Mouse (Mus musculus) megakaryocyte progenitor cell, adult 5-6 weeks (primary cell): ENCODE measurements at regions not wholly inside any gene's neighbourhood (a gene's known extent, or its start where the extent isn't known, plus 50 kb on each side); places are given as distances from the start of the nearest gene placed in this dataset.
A peak's percentile ranks its signal among the peaks of the same experiment; 100 is the strongest.

ENCODE experiments used
- ATAC-seq: replicated peaks from 2 replicates; pipeline ENCODE4 v1.8.0; 2016; ENCODE audit warnings: mild to moderate bottlenecking, moderate TSS enrichment, inconsistent platforms; ENCODE audit not compliant: poor library complexity

DNA sequence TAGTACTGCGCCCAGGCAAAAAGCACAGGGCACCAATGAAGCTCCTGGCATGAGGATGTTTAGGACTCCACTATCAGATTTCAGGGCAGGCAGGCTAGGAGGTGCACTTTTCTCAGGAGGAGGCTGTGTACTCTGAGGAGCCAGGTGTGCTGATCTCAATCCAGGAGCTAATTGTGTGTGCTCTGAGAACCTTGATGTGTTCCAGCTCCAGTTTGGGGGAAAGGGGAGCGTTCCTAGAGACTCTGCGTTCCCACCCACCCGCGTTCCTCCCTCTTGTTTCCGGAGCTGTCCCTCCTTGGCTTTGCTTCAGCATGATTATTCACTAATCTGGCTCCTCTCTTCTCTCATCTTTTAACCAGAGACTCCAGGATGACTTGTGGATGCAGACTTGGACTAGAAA, 195.2 kb downstream of the Icos start:
- no peak for ATAC-seq

DNA sequence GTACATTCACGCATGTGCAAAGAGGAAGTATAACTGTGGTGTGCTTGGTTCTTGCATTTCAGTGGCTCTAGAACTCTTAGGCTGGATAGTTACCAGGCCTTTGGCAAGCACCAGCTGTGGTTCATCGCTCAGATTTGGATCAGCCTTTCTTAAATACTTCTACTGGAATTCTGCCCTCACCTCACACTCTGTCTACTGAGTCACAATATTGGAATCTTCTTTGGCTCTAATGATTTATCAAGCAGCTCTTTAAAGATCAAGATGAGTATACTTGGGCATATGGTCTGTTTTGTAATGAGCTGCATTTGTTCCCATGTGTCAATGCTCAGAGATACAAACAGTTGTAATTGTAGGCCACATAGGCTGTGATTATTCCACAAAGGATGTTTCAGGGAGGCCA, 197.5 kb downstream of the Icos start:
- no peak for ATAC-seq

DNA sequence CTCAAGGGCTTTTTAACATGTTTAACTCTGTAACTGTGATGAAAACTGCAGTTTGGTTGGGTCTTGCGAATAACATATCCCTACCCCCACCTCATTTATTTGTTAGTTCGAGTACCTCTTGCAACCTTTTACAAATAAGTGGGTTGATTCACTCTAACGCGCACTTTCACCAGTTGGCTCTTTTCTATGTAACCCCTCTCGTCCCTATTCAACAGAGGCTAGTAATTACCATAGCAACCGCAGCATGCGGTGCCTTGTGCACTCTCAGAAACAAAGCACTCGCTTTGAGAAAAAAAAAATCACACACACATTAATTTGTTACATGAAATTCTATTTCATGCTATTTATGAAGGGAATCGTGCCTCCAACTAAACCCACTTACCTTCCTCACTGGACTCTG, 201.7 kb downstream of the Icos start:
- no peak for ATAC-seq

DNA sequence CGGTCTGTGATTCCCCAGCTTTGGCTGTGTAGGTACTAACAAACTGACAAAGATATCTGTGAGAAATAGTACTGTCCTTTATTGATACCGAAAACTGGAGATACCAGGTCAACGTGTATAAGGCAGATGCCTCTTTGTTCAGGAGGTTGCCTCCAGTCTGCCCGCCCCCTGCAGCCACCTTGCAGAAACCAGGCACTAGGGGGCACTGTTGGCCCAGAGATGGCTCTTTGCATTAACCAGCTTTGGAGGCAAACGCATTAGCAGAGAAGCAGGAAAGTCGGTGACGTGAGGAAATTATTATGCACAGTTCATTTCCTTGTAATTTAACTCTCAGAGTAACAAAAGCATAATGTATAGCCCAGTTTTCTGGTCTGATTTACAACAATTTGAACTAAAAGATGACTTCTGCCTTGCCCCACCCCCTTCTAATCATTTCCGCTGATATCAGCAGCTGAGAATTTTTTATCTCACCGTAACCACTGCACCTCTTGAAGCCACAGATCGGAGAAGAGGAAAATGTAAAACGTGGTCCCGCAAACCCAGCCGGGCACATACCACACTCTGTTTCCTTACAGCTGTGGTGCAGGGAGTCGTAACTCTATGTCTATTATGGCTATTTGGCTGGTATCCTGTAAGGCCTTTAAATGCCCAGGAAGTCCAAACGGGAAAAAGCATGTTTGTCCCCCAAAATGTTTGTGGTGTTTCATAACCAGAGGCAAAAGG, 203.5 kb downstream of the Icos start:
- ATAC-seq = peak; percentile 98

DNA sequence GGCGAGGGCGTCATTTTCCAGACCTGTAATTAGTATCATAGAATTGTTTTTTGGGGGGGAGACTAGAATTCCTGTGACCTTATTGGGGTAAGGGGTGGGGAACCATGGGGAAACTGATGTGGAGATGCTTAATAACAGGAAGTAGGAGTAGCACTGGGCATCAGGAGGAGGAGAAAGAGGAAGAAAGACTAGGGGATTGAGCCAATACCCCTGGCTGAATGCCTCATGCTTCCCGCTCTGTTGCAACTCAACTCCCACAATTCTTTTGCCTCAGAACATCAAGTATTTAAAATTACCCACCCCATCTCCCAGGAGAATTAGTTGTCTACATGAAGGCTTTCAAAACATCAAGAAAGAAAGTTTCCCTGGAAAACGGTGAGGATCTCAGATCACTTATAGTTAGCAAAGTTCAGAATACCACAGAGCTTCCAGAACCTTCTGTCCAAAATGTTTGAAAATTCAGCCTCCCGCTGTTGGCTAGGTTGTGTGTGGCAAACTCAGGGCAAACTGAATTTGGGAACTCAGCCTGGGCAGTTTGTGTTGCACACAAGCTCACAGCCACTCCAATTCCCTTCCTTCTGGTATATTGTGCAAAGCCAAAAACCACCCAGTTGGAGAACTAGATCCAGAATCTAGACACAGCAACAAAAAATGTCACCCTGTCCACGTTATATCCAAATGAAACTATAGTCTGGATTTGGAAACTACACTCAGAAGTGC, 209.8 kb downstream of the Icos start:
- peak; percentile 75 for ATAC-seq

DNA sequence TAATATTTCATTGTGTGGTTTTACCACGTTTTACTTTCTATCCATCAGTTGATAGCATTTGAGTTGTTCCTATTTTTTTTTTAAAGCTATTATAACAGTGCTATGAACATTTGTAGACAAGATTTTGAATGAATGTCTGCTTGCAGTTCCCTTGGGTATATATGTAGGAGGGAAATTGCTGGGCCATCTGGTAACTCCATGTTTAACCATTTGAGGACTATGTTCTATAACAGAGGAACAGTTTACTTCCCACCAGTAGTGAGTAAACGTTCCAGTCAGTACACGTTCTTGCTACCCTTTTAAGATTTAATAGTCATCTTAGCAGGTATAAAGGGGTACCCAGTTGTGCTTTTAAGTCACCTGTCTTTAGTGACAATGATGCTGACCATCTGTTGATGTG, 213.2 kb downstream of the Icos start:
- no peak for ATAC-seq

DNA sequence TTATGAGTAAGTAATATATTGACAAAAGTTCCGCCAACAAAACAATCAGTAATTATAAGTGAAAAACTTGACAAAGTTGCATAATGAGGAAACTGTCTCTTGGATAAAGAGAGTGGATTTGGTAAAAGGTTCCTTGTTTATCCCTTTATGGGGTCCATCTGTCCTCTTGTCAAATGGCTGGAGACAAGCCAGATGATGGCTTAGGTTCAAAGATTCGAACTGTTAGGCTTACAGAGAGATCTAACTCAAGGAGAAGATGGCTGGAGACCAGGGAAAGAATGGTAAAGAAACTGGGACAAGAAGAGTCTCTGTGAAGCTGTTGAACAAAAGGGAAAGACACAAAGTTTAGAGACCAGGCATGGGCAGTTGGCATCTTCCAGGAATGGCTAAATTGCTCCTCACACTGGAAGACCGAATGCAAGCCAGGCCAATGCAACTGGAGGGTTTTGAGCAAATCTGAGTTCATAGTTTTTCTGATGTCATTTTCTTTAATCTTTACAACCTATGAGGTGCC, 220.9 kb downstream of the Icos start:
- ATAC-seq = no peak

DNA sequence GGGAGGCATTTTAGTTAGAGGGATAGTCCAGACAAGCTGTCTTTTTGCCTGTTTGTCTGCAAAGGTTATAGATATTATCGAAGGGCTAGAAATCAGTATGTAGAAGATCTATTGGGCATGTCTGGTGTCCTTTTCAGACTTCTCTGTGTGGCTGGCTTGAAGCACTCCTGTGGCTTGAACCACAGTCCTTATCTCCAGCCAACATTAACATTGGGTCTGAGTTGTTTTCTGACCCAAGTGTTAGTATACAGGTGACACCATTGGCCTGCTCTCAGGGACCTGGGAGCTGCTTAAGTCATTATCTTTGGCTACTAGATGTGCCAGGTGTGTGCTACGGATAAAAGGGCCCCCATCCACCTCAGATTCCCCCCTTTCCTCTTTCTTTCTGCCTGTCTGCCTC, 223.3 kb downstream of the Icos start:
- ATAC-seq = peak; percentile 61

DNA sequence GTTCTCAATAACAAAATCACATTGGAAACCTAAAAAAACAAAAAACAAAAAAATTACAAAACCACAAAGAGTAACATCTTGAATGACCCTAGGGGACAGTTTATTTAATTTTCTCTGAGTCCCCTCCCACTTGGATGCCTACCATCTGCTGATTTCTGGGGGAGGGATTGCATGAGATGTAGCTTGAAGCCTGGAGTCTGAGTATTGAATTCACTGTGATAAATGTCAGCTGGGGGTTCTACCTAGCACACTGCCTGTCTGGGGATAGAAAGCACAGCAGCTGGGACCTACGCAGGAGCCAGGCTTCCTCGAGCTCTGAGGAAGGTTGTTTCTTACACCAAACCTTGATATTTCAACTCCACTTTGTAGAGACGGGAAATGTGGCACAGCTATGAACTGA, 224.4 kb downstream of the Icos start:
- ATAC-seq = no peak

DNA sequence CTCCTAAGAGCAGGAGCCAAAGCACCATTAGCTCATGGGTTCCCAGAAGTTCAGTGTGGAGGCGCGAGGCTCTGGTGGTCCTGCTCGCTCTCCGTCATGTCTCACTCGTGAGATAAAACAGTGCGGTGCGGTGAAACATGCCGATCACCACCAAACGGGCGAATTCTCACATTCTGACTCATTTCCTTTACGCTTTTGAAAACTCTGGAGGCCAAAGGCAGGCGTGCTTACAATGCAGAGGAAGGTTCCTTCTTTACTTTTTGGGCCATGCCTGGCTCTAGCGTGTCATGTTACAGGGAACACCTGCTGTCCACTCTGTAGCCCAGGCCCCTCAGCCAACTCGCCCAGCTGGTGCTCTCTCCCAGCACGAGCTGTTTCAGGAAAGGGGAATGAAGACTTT, 225.4 kb downstream of the Icos start:
- ATAC-seq = 0 out of 2 replicates have a peak, but pooled peaks have one; percentile 17

DNA sequence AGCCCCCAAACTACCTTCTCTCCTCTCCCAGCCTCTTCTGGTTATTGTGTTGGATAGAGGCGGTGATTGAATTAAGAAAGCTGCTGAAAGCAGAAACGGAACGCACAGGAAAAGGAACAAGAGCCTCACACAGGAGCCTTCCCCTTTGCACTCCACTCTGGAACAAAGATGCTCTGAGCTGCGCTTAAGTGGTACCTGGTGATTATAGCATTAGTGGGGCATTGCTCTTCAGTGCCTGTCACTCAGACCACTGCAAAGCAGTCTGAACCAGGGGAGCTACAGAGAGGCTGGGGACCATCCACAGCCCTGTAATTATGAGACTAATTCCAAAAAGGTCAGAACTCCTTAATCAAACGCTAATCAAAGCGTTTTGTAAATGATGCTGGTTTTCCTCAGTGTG, 225.9 kb downstream of the Icos start:
- ATAC-seq = no peak

DNA sequence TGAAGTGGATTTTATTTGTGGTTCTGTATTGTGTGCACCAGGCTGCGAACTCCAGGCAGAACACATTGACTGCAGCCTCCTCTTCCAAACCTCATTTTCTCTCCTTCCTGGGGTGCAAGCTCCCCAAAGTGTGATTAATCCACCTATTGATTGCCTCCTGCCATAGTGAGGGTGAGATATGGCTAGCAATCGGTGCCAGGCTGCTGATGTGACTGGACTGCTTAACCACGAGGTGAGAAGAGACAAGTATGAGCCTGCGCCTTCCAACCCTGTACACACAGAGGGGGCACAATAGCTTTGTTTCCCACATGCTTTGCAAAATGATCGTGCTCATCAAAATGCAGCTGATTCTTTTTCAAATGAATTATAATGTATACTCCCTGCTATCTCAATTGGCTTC, 227.4 kb downstream of the Icos start:
- no peak for ATAC-seq

DNA sequence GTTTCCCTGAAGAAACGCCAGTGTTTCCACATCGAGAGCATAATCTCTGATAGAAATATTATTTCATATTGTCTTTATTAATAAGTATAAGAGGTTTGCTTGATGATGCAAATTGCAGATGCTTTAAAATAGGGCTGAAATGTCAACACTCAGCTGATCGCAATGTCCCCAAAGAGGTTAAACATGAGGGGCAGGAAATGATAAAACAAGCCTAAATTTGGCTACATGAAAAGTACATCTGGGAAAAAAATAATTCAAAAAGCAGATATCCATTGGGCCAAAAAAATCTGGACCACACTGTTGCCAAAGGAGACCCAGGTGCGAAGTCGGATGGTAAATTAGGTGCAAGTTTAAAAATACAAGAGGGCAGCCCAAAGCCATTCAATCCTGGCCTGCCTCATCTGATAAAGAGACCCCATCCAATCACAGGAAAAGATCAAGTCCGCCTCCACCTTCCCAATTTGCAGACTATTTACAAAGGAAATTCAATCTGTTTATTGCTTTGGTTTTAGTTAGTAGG, 229.2 kb downstream of the Icos start:
- ATAC-seq = no peak

DNA sequence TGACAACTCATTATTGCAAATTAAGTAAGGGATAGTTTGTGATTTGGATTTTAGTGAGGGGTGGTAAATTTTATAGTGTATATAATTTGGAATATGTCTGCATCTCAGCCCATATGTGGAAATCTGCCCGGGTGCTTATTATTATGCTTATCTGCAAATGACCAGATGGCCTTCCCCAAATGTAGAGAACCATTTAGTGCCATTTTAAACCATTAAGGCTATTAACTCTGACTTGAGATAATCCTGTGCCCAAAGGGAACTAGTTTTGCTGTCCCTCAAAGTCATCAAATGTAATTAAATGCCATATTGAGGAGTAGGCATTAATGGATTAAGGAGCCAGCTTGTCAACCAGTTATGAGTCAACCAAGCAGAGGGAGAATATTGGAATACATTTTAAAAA, 230.7 kb downstream of the Icos start:
- ATAC-seq = no peak

DNA sequence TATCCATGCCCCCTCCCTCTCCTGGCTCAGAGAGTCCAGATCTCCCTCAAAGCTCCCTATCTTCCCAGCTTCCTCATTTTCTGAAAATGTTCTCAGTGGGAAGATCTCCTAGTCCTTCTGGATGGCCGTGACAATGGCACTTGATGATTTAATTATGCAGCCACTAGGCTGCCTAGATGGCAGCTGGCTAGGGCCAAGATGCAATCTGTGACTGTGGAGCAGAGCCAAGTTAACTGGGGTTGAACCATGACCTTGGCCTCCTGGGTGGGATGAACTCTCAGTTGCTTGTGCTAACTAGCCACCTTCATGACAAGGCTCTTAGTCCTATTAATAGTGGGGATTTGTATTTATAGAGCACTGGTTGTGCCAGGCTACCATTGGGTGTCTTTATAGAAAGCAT, 243.4 kb downstream of the Icos start:
- no peak for ATAC-seq

DNA sequence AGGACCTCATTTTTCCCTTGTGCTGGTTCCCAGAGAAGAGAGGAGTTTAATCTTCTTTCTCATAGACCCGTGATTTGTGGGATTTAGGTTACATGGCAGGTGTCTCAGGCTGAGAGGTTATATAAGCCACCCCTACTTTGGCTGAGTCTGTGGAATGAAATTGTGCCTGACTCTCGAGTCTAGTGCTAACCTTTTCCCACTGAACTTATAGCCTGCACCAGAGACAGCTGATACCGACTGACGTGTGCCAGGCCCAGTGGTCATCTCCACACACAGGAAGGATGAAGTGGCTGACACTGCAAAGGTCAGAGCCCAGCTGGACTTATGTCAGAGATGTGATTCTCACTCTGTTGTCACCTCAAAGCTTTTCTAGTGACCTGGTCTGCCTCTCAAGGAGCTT, 251.2 kb downstream of the Icos start:
- ATAC-seq = no peak

DNA sequence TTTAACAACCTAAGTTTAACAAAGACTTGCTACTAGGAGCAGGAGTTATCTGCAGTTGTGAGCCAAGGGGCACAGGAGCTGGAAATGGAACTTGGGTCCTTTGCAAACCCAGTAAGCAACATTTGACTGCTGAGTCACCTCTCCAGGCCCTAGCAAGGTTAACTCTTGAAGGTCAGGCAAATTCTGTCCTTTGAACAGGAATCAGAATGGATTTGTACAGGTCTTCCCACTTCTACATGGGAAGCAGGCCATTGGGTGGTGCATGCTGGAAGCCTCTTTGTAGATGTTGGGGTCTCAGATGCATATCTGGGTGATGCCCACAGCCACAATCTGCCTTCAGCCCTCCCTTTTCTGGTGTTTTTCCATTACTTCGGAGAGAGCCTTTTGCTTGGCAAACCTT, 255.3 kb downstream of the Icos start:
- no peak for ATAC-seq

DNA sequence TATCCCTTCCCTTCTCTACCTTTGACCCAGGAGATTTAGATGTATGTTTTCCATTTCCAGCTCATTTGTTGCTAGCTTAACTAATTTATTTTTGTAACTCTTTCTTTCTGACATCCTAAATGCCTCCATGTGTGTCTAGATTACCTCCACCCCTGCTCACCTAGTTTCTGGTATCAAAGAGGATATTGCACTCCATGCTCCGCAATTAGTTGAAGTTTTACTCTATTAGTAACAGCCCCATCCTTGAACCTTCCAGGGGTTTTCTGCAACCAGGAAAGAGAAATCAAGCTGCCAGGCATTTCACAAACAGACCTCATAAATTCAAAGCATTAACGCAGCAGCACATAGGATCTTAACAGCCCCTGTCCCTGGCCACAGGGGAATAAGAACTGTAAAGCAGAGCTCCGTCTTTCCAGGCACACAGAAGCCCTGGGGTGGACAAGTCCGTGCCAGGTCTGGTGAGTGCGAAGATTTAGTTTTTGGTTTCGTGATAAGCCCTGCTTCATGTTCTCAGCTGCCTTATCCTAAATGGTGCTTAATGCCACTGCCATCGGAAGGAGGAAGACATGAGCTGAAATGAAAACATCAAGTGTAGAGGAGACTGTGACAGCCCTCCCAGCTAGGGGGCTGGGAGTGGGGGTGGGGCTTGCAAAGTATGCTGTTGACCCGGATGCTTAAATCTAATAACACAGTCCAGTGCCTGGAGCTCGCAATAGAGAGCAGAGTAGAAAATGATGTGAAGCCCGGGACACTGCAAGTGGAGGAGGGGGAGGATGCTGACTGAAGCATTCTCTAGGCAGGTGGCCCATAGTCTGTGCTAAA, 256.0 kb downstream of the Icos start:
- no peak for ATAC-seq

DNA sequence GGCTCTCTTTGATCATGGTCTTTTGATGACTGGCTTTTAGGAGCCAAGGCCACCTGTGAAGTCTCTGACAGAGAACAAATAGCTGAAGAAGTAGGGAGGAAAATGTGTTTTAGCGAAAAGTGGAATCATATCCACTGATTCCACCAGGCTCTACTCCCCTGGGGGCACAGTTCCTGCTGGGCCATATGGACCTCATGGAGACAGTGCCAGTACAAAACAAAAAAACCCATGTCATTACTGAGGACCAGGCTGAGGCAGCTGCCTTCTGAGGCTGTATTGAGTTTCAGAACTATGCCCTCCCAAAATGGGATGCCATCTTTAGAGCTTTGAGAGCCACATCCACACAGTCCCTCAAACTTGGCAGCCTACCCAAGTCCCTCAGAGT, 256.6 kb downstream of the Icos start:
- ATAC-seq = no peak

DNA sequence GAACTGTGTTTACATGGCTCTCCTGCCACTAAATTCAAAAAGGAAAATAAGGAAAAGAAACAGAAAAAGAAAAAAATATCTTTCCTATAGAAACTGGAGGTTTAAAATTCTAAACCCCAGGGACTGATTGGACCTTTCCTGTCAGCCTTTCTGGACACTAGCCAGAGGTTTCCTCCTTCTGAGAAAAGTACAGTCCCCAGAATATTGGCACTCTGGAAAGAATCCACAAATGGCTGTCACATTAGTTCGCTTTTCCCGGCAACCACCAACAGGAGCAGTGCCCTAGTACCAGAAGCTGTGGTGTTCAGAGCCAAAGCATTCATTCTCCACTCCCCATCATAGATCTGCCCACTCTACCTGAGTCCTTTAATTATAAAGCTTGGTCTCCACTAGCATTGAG, 258.8 kb downstream of the Icos start:
- no peak for ATAC-seq

DNA sequence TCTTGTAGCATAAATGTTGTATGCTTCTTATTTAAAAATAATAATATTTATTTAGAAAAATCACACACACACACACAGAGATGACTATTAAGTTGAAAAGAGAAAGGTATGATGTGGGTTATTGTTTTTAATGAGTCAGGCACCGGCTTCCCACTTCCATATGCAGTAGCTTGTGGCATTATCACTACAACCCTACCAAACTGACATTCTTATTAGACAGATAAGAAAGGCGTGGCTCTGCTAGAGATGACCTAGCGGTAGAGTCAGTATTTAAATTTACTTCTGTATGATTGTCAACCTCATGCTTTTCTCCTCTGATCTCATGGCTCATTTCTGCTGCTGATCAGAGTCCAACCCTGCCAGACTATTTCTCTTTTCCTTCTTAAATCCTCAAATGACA, 260.9 kb downstream of the Icos start:
- peak; percentile 84 for ATAC-seq

DNA sequence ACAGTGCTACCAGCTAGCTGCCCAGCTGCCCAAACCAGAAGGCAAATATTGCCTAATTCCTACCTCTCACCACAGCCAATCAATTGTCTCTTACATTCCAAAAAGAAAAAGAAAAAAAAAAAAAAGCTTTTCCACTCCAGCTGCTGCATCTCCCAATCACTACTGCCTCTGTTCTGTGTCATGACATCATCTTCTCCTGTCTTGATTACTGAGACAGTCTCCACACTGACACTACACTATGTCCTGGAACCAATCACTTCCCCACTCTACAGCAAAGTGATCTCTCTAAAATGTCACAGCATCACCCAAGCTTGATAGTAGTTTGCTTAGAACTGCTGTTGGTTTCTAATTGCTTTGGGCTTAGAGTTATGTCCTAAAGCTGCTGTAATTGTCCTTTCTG, 279.8 kb downstream of the Icos start:
- ATAC-seq = no peak
